8 mouse cellular contexts compared by ENCODE assay signal in the genomic region with DNA sequence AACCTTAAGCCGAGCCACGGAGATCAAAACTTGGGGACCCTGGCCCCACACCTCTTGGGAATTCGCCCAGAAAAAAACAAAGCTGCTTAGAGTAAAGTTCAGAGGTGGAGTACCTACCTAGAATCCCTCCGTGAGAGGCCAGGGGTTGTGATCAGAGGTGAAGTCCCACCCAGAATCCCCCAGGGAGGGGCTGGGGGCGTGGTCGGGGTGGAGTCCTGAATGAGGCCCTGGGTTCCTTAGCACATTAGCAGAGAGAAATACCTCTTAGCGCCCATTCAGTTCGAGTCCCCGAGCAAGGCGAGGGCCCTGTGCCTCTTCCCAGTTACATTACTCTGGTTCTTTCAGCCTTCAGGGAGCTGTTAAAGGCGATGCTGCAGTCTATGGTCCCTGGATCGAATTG. TPM values are rescaled to one million over a fixed set of nuclear protein-coding genes. Genes with fewer than 3 reads are reported as not detected.
DNase-seq lines count a peak whose midpoint lies in the region; ATAC-seq lines count a peak whose summit lies in the region.
"Had no signal": no experiment of that assay in that cellular context is flagged by ENCODE, and none has a peak within 500 bp of the region (broad histone marks: within the 10 kb centered on the region; RNA-seq: fewer than 3 reads in every experiment).

No protein-coding gene starts in this region.

- peaks cover 25% of the 10 kb centered on the region for H3K36me3 ChIP-seq in kidney, embryonic 15.5 days
- H3K36me3 ChIP-seq in liver, embryonic 12.5 days = peaks cover 20% of the 10 kb centered on the region
- peaks cover 2% of the 10 kb centered on the region; the same call in 1 of the 2 replicates for H3K36me3 ChIP-seq in forebrain, embryonic 11.5 days (ENCODE audit: control insufficient read depth, insufficient read depth, low read length)

- no peak overlapping the region for H3K4me3 ChIP-seq in kidney, embryonic 15.5 days (replicated peaks)
- H3K4me3 ChIP-seq in liver, embryonic 12.5 days = no peak overlapping the region
- no peak overlapping the region for H3K4me3 ChIP-seq in forebrain, embryonic 11.5 days (ENCODE audit: low read depth, low read length)
- H3K4me3 ChIP-seq: hindbrain, embryonic 12.5 days had no signal

- ATAC-seq in kidney, embryonic 15.5 days (replicated peaks; ENCODE audit: low FRiP score) = no peak
- peak; percentile 45; the same call in 1 of the 2 replicates for ATAC-seq in liver, embryonic 12.5 days
- ATAC-seq in forebrain, embryonic 11.5 days (replicated peaks; ENCODE audit: low FRiP score) = no peak

- peak overlapping the region; percentile 14; the same call in 1 of the 2 replicates for H3K4me2 ChIP-seq in kidney, embryonic 15.5 days
- peak overlapping the region; percentile 47 for H3K4me2 ChIP-seq in liver, embryonic 12.5 days
- H3K4me2 ChIP-seq in forebrain, embryonic 11.5 days (ENCODE audit: low read depth, low read length, severe bottlenecking) = no peak overlapping the region
- H3K4me2 ChIP-seq: hindbrain, embryonic 12.5 days had no signal

- H3K27ac ChIP-seq in kidney, embryonic 15.5 days = peak overlapping the region; percentile 76
- H3K27ac ChIP-seq in liver, embryonic 12.5 days = no peak overlapping the region
- no peak overlapping the region for H3K27ac ChIP-seq in forebrain, embryonic 11.5 days (ENCODE audit: low read depth, low read length)
- H3K27ac ChIP-seq: hindbrain, embryonic 12.5 days had no signal

- H3K4me1 ChIP-seq in kidney, embryonic 15.5 days = peaks cover 41% of the 10 kb centered on the region
- H3K4me1 ChIP-seq in liver, embryonic 12.5 days = peaks cover 19% of the 10 kb centered on the region
- peaks cover 5% of the 10 kb centered on the region; the same call in 1 of the 2 replicates for H3K4me1 ChIP-seq in forebrain, embryonic 11.5 days (replicated peaks; ENCODE audit: control insufficient read depth, insufficient read depth, low read length)

- no peak overlapping the region for H3K9ac ChIP-seq in kidney, embryonic 15.5 days
- H3K9ac ChIP-seq in liver, embryonic 12.5 days = peak overlapping the region; percentile 28; the same call in 1 of the 2 replicates
- no peak overlapping the region for H3K9ac ChIP-seq in forebrain, embryonic 11.5 days (ENCODE audit: low read length)

- DNase-seq in kidney, postnatal 14 days = no peak
- DNase-seq in ES-CJ7 (ENCODE audit: low read depth, low spot score) = peak; percentile 80
- peak; percentile 59 for DNase-seq in embryo, embryonic 9.5 days (ENCODE audit: extremely low spot score)
- no peak for DNase-seq in right cerebral cortex, postnatal 4 days
- no peak for DNase-seq in forebrain, embryonic 11.5 days (ENCODE audit: low spot score)

- no peaks in the 10 kb centered on the region for H3K27me3 ChIP-seq in kidney, embryonic 15.5 days
- H3K27me3 ChIP-seq in liver, embryonic 12.5 days (replicated peaks) = peaks cover 51% of the 10 kb centered on the region
- H3K27me3 ChIP-seq in forebrain, embryonic 11.5 days (ENCODE audit: control insufficient read depth, insufficient read depth, low read length) = no peaks in the 10 kb centered on the region
- H3K27me3 ChIP-seq: hindbrain, embryonic 12.5 days had no signal

- 10% methylated on average over 12 of the region's 12 CpGs for WGBS in kidney, embryonic 15.5 days
- WGBS in liver, embryonic 12.5 days (ENCODE audit: insufficient replicate concordance) = 10% methylated on average over 12 of the region's 12 CpGs
- WGBS in forebrain, embryonic 11.5 days = 9% methylated on average over 12 of the region's 12 CpGs

- H3K9me3 ChIP-seq in kidney, embryonic 15.5 days (replicated peaks) = no peaks in the 10 kb centered on the region
- H3K9me3 ChIP-seq in liver, embryonic 12.5 days (replicated peaks) = no peaks in the 10 kb centered on the region
- H3K9me3 ChIP-seq in forebrain, embryonic 11.5 days (ENCODE audit: control insufficient read depth, low read length) = no peaks in the 10 kb centered on the region

RNA-seq across cellular contexts. Expression of a gene that starts 9.8 kb away (rescaled TPM):
- polyA plus RNA-seq in kidney, embryonic 15.5 days (2015; fragmentation: Nextera tagmentation; extraction: Ambion mirVana) = 15.6 and 19.5 TPM in 2 replicates
- polyA plus RNA-seq in liver, embryonic 12.5 days (2016; fragmentation: Nextera tagmentation; extraction: Ambion mirVana) = 3.8 and 4.0 TPM in 2 replicates
- polyA plus RNA-seq in forebrain, embryonic 11.5 days (2014; fragmentation: Nextera tagmentation; extraction: Ambion mirVana) = 14.1 and 21.4 TPM in 2 replicates

RNA-seq across cellular contexts. Expression of a gene that starts 10.1 kb away (rescaled TPM):
- 470 and 471 TPM in 2 replicates for polyA plus RNA-seq in kidney, embryonic 15.5 days (2015; fragmentation: Nextera tagmentation; extraction: Ambion mirVana)
- polyA plus RNA-seq in liver, embryonic 12.5 days (2016; fragmentation: Nextera tagmentation; extraction: Ambion mirVana) = 265 and 282 TPM in 2 replicates
- polyA plus RNA-seq in forebrain, embryonic 11.5 days (2014; fragmentation: Nextera tagmentation; extraction: Ambion mirVana) = 292 and 332 TPM in 2 replicates

RNA-seq across cellular contexts. Expression of a gene that starts 29.7 kb away (rescaled TPM):
- polyA plus RNA-seq in kidney, embryonic 15.5 days (2015; fragmentation: Nextera tagmentation; extraction: Ambion mirVana) = 6.5 and 7.1 TPM in 2 replicates
- polyA plus RNA-seq in liver, embryonic 12.5 days (2016; fragmentation: Nextera tagmentation; extraction: Ambion mirVana) = 3.2 and 4.1 TPM in 2 replicates
- 5.0 and 5.5 TPM in 2 replicates for polyA plus RNA-seq in forebrain, embryonic 11.5 days (2014; fragmentation: Nextera tagmentation; extraction: Ambion mirVana)

RNA-seq across cellular contexts. Expression of a gene that starts 36.9 kb away (rescaled TPM):
- 46.5 and 54.6 TPM in 2 replicates for polyA plus RNA-seq in kidney, embryonic 15.5 days (2015; fragmentation: Nextera tagmentation; extraction: Ambion mirVana)
- polyA plus RNA-seq in liver, embryonic 12.5 days (2016; fragmentation: Nextera tagmentation; extraction: Ambion mirVana) = 24.1 and 24.6 TPM in 2 replicates
- 40.4 and 43.1 TPM in 2 replicates for polyA plus RNA-seq in forebrain, embryonic 11.5 days (2014; fragmentation: Nextera tagmentation; extraction: Ambion mirVana)

RNA-seq across cellular contexts. Expression of a gene that starts 42.4 kb away (rescaled TPM):
- polyA plus RNA-seq in kidney, embryonic 15.5 days (2015; fragmentation: Nextera tagmentation; extraction: Ambion mirVana) = 1.7 and 1.8 TPM in 2 replicates
- 1.1 and 1.2 TPM in 2 replicates for polyA plus RNA-seq in liver, embryonic 12.5 days (2016; fragmentation: Nextera tagmentation; extraction: Ambion mirVana)
- 1.3 and 1.8 TPM in 2 replicates for polyA plus RNA-seq in forebrain, embryonic 11.5 days (2014; fragmentation: Nextera tagmentation; extraction: Ambion mirVana)

Comparison
In these comparisons a context has a peak if more than half of its experiments do, and no peak if none do; other contexts are left out.
1. DNase-seq: peak in ES-CJ7 (single experiment) and embryo, embryonic 9.5 days (single experiment); none in kidney, postnatal 14 days (single experiment), right cerebral cortex, postnatal 4 days (single experiment) and forebrain, embryonic 11.5 days (single experiment).